Mouse (Mus musculus): ENCODE measurements at regions not wholly inside any gene's neighbourhood (a gene's known extent, or its start where the extent isn't known, plus 50 kb on each side); places are given as distances from the start of the nearest gene placed in this dataset.

- in situ Hi-C loops (cut with MboI, MseI): no loop called here
These were observed 56.2 kb downstream of the Rpl36a-ps1 start for GRCm38 (mm10) chr14:98937933-98938332.

GRCm38 (mm10) chr14:98937373-98937772 is 56.7 kb downstream of the Rpl36a-ps1 start:
- in situ Hi-C loops (cut with MboI, MseI): no loop called here

GRCm38 (mm10) chr14:98933371-98933916 is 60.7 kb downstream of the Rpl36a-ps1 start:
- in situ Hi-C loops (cut with MboI, MseI): no loop called here

GRCm38 (mm10) chr14:98929276-98929675 is 64.8 kb downstream of the Rpl36a-ps1 start:
- in situ Hi-C loops (cut with MboI, MseI): no loop called here

DNA sequence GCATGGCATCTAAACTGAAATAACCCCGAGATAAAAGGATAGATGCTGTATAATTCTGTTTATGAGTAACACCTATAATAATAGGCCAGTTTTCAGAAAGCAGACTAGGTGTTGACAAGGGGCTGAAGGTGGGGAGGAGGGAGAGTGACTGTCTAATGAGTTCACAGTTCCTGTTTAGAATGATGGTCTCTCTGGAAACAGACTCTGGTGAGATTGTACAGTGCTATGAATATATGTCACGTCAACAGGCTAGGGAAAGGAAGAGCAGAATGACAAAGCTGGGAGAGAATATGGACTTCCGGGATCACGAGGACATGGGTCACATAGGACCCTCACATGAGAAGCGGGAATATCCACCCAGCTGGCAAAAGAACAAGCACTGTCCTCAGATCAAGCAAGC is 85.9 kb downstream of the Rpl36a-ps1 start:
- in situ Hi-C loops (cut with MboI, MseI): no loop called here

GRCm38 (mm10) chr14:98898876-98899275 is 95.2 kb downstream of the Rpl36a-ps1 start:
- in situ Hi-C loops (cut with MboI, MseI): no loop called here

DNA sequence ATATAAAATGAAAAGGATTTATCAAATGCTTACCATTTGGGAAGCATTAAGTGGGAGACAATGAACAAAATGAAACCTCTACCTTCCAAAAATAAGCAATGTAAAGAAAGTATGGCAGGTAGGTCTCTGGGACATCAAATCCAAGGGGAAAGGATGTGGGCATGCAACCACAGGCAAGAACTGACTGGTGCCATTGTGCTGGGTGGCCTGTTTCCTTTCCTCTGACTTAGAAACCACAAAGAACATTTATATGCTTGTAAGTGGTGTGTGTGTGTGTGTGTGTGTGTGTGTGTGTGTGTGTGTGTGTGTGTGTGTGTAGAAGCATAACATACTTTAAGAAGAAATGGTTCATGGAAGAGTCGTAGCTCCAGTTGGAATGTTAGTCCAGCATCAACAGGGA is 96.7 kb downstream of the Rpl36a-ps1 start:
- in situ Hi-C loops (cut with MboI, MseI): no loop called here

DNA sequence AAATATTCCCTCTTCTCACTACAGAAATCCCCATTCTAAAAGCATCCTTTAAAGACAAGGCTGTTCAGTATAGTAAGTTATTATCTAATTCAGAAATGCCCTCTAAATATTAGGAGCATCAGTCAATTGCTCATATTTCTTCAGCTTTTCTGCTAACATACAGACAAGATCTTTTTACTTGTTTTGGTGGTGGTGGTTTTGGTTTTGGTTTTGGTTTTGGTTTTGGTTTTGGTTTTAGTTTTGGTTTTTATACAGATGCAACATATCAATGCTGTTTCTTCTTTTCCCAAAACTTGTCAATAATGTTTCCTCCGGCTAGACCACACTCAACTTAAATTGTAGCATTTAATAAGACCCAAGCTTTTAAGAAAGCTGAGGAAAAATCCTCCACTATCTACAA is 98.2 kb downstream of the Rpl36a-ps1 start:
- in situ Hi-C loops (cut with MboI, MseI): no loop called here

GRCm38 (mm10) chr14:98892670-98893069 is 101.4 kb downstream of the Rpl36a-ps1 start:
- in situ Hi-C loops (cut with MboI, MseI): no loop called here

- in situ Hi-C loops (cut with MboI, MseI): no loop called here
These were observed 102.7 kb downstream of the Rpl36a-ps1 start for GRCm38 (mm10) chr14:98891252-98891947.

- in situ Hi-C loops (cut with MboI, MseI): no loop called here
These were observed 106.5 kb downstream of the Rpl36a-ps1 start for GRCm38 (mm10) chr14:98887588-98887987.

DNA sequence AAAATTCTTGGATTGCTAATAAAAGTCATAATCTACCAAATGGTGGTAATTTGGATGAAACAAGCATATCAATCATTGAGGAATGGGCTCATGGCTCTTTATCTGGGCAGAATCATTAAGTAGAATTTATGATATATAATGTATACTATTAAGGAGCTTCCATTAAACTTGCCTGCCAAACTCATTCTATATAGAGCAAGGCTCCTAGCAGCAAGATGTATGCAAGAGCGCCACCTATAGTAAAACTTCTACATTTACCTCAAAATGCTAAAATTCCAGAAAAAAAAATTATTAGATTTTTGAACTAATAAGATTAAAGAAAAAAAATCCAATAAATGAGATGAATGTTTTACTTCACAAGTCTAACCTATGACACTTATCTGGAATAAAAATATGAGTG is 107.1 kb downstream of the Rpl36a-ps1 start:
- in situ Hi-C loops (cut with MboI, MseI): no loop called here

DNA sequence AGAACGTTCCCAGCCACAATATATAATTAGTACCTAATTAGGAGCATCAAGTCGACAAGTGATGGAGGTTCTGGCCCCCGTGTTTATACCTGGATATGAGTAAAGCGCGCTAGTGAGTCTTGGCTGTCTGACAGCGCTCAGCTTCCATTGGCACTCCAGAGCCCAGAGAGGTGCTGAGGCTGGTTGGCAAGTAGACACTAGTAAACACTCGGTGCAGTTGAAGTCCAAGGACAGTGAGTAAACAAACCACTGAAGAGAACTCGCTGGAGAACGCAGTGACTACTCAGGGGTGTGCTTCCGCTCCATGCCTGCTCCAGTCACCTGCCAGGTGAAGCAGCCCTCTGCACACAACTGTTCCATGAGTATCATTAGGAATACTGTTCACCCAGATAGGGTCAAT is 111.5 kb downstream of the Rpl36a-ps1 start:
- in situ Hi-C loops (cut with MboI, MseI): no loop called here

DNA sequence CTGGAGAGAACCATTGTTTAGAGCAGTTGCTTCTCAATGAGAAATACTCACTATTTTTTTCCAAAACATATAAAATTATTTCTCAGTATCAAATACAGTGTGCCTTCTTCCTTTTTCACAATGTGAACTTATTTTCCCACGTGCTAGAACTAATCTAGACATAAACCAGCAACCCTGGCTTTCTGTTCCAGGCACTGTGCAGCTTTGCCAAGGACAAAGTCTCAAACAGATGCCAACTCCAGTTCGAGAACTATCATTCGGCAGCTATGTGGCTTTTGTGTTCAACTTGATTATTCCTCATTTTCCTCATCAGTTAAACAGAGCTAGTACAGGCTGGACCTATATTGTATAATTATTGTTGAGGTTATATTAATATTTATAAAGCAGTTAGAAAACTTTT is 116.2 kb downstream of the Rpl36a-ps1 start:
- in situ Hi-C loops (cut with MboI, MseI): no loop called here

- in situ Hi-C loops (cut with MboI, MseI): no loop called here
These were observed 120.7 kb downstream of the Rpl36a-ps1 start for GRCm38 (mm10) chr14:98873446-98873845.

DNA sequence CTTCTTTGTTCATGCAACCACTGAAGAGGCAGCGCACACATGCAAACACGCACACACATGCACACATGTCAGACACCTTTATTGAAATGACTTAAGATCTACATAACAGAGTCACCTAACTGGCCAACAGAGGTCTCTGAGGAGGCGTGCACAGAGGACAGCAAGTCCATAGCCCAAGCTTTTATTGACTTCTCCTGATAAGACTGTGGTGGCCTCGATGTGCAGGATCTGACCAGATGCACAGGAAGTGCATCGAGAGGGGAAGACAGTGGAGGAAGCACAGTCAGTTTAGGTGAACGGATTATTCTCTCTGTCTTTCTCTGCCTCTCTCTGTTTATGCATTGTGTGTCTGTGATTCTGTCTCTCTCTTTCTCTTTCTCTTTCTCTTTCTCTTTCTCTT is 124.2 kb downstream of the Rpl36a-ps1 start:
- in situ Hi-C loops (cut with MboI, MseI): no loop called here

- in situ Hi-C loops (cut with MboI, MseI): no loop called here
These were observed 127.2 kb downstream of the Rpl36a-ps1 start for GRCm38 (mm10) chr14:98866880-98867279.

- in situ Hi-C loops (cut with MboI, MseI): no loop called here
These were observed 130.1 kb downstream of the Rpl36a-ps1 start for GRCm38 (mm10) chr14:98864001-98864400.

DNA sequence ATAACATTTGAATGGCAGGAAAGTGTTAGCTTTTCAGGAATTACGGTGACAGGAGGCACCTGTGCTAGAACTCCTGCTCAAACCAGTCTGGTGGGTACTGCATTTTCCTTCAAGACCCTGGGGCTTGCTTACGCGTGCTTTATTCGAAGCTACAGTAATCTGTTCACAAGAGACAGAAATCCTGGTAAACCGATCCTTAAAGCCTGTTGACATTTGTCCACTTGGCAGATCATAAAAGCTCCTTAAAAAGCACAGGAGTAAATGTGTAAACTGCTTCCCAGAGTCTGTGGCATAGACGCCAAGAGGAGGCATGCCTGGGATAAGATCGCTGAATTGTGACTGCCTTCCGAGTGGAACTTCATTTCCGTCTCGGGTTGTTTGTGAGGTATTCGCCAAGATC is 130.5 kb downstream of the Rpl36a-ps1 start:
- in situ Hi-C loops (cut with MboI, MseI): no loop called here

GRCm38 (mm10) chr14:98862095-98862735 is 131.9 kb downstream of the Rpl36a-ps1 start:
- in situ Hi-C loops (cut with MboI, MseI): no loop called here

GRCm38 (mm10) chr14:98858801-98859200 is 135.3 kb downstream of the Rpl36a-ps1 start:
- in situ Hi-C loops (cut with MboI, MseI): no loop called here

- in situ Hi-C loops (cut with MboI, MseI): no loop called here
These were observed 145.6 kb downstream of the Rpl36a-ps1 start for GRCm38 (mm10) chr14:98848500-98848899.

DNA sequence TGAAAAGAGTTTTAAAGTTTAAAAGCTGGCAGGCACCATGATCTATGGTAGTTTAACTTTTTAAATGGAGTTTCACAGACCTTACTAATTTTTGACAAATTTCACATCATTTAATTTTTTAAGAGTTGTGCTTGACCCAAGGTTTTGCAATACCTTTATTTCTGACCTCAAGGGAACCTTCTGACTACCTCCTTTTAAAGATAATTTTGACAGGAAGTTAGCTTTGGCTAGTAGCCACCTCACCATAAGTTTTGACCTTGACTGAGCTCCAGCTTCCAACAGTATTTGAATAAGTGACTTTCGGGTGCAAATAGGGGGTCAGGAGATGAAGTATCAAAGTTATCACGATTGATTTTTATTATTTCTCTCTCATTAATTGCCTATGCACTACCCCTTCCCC is 149.9 kb downstream of the Rpl36a-ps1 start:
- in situ Hi-C loops (cut with MboI, MseI): no loop called here

Data from T-helper 17 cell (primary cell).